Mouse (Mus musculus) gastrocnemius, postnatal 4 days (tissue): ENCODE results near the gene Necab2. TPM values are rescaled to one million over a fixed set of nuclear protein-coding genes. Genes with fewer than 3 reads are reported as not detected.

ENCODE experiments used
- DNase-seq, 2 experiments: peaks; one replicate each; pipeline ENCODE4 v3.0.0; 2021 to 2022; ENCODE audit warnings: low spot score in 2 of 2, mixed read lengths in 2 of 2
- total RNA-seq, 2 experiments: library from RNA; stranded (reverse); gene quantifications; 2 replicates each; pipeline ENCODE4 v1.2.3; 2021

Gene Necab2
- total RNA-seq, 2 experiments from 2014 or later = 0.59 to 0.78 TPM

- no peak for DNase-seq
Observed at GRCm38 (mm10) chr8:119514940-119515339, 68.4 kb downstream of the Necab2 start.

GRCm38 (mm10) chr8:119515767-119516166 is 69.2 kb downstream of the Necab2 start:
- DNase-seq = no peak

DNA sequence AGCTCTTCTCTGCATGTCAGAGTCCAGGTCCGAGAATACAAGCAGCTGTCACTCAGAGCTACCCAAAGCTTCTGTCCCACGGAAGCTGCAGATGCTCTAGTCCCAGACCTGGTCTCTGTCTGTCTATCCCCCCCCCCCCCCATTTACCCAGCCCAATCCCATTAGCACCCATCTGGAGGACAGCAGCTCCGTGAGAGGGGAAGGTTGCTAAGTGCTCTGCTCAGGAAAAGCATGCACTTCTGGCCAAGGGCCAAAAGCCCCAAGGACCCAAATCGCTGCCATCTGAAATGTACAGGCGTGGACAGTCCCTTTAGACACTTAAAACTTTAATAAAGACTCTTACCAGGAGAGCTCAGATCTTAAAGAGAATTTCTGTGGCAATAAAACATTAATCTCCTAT is 70.2 kb downstream of the Necab2 start:
- no peak for DNase-seq

DNA sequence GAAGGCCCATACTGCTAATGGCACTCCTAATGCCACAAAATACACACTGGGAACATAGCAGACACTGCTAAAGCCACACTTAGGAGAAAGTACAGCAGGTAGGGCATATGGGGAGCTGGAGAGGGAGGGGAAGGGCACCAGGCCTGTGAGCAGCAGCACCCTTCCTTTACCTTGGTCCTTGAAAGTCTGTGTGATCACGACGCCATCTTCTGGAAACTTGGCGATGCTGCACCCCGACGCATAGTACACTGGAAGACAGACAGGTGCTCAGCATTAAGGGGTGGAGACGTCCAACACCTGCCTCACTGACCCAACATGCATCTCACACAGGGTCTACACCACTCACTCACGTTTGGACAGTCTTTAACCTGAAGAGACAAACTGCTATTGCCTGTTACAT is 73.6 kb downstream of the Necab2 start:
- DNase-seq = no peak

Other genes starting within 250 kb of the Necab2 start
- 100 to 1,000 TPM; 173 to 200 TPM for gene Hsbp1, start 102.2 kb upstream of the Necab2 start, total RNA-seq
- 10 to 100 TPM; 66.5 to 68.1 TPM for gene Mlycd, start 51.8 kb upstream of the Necab2 start, total RNA-seq
- 1 to 10 TPM; 2.2 to 3.8 TPM for gene Osgin1, start 12.6 kb upstream of the Necab2 start, total RNA-seq
- not detected for gene Slc38a8, start 55.0 kb downstream of the Necab2 start, total RNA-seq
- gene Mbtps1, start 112.0 kb downstream of the Necab2 start, total RNA-seq = 10 to 100 TPM; 81.4 to 84.9 TPM
- gene Hsdl1, start 128.5 kb downstream of the Necab2 start, total RNA-seq = 10 to 100 TPM; 17.9 to 19.3 TPM
- gene Dnaaf1, start 128.5 kb downstream of the Necab2 start, total RNA-seq = not detected
- 1 to 10 TPM; 5.8 to 6.1 TPM for gene Taf1c, start 158.5 kb downstream of the Necab2 start, total RNA-seq
- not detected for gene Adad2, start 166.0 kb downstream of the Necab2 start, total RNA-seq
- gene Kcng4, start 189.0 kb downstream of the Necab2 start, total RNA-seq = under 1 TPM; 0.17 to 0.29 TPM
- gene Wfdc1, start 219.6 kb downstream of the Necab2 start, total RNA-seq = 10 to 100 TPM; 56.9 to 59.7 TPM